Mouse (Mus musculus): ENCODE data around the gene Tsga10. TPM values are rescaled to one million over a fixed set of nuclear protein-coding genes. Genes with fewer than 3 reads are reported as not detected.
A peak's percentile ranks its signal among the peaks of the same experiment; 100 is the strongest.

Gene Tsga10
- polyA plus RNA-seq, 1 experiment from 2014 or later = 4.8 TPM

- no peak for ATAC-seq (replicated peaks; ENCODE audit: insufficient number of reproducible peaks, insufficient read depth, low FRiP score, low read depth)
- Histone ChIP-seq H3K4me1 (replicated peaks) (no peaks in the 10 kb centered on the region), H3K9me3 (replicated peaks) (no peaks in the 10 kb centered on the region), H3K27me3 (no peaks in the 10 kb centered on the region), H3K4me3 (no peak overlapping the region), H3K9ac (no peak overlapping the region), H3K4me2 (no peak overlapping the region), H3K36me3 (no peaks in the 10 kb centered on the region), H3K27ac (no peak overlapping the region)
- 77% methylated on average over 4 of the region's 4 CpGs for WGBS
These were observed 129.2 kb downstream of the Tsga10 start for GRCm38 (mm10) chr1:37737045-37737444.

GRCm38 (mm10) chr1:37735932-37736331 lies 130.3 kb downstream of the Tsga10 start:
- H3K9ac ChIP-seq = no peak overlapping the region

GRCm38 (mm10) chr1:37734841-37735240 lies 131.4 kb downstream of the Tsga10 start:
- no peaks in the 10 kb centered on the region for H3K27me3 ChIP-seq
- no peak overlapping the region for H3K4me2 ChIP-seq
- H3K9ac ChIP-seq = no peak overlapping the region
- H3K9me3 ChIP-seq (replicated peaks) = no peaks in the 10 kb centered on the region
- no peaks in the 10 kb centered on the region for H3K36me3 ChIP-seq
- WGBS = 81% methylated on average over 7 of the region's 7 CpGs
- H3K4me1 ChIP-seq (replicated peaks) = no peaks in the 10 kb centered on the region
- H3K27ac ChIP-seq = no peak overlapping the region
- ATAC-seq (replicated peaks; ENCODE audit: insufficient number of reproducible peaks, insufficient read depth, low FRiP score, low read depth) = no peak
- H3K4me3 ChIP-seq = no peak overlapping the region

More at GRCm38 (mm10) chr1:37735932-37736331, 130.3 kb downstream of the Tsga10 start:
- Histone ChIP-seq H3K27ac (no peak overlapping the region), H3K4me3 (no peak overlapping the region), H3K4me1 (replicated peaks) (no peaks in the 10 kb centered on the region), H3K36me3 (no peaks in the 10 kb centered on the region), H3K4me2 (no peak overlapping the region), H3K27me3 (no peaks in the 10 kb centered on the region), H3K9me3 (replicated peaks) (no peaks in the 10 kb centered on the region)
- WGBS = 80% methylated on average over 5 of the region's 5 CpGs
- ATAC-seq (replicated peaks; ENCODE audit: insufficient number of reproducible peaks, insufficient read depth, low FRiP score, low read depth) = no peak

DNA sequence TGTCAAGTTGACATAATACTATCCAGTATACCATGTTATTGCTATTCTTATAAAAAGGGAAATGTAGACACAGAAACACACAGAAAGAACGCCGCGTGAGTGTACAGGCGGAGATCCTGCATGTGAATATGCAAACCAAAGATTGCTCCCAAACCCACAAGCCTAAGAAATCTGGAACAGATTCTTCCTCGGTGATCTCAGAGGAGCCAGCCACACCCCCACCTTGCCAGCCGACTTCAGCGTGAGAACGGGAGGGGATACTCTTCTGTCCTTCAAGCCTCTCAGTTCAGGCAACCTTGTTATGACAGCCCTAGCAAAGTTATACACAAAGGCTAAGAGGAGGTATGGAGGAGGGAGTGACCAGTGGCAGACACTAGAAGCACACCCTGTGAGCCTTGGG lies 136.9 kb downstream of the Tsga10 start:
- no peaks in the 10 kb centered on the region for H3K4me1 ChIP-seq (replicated peaks)
- H3K9ac ChIP-seq = no peak overlapping the region
- no peak overlapping the region for H3K4me2 ChIP-seq
- no peak for ATAC-seq (replicated peaks; ENCODE audit: insufficient number of reproducible peaks, insufficient read depth, low FRiP score, low read depth)
- no peaks in the 10 kb centered on the region for H3K9me3 ChIP-seq (replicated peaks)
- H3K27ac ChIP-seq = no peak overlapping the region
- H3K4me3 ChIP-seq = no peak overlapping the region
- no peaks in the 10 kb centered on the region for H3K36me3 ChIP-seq
- H3K27me3 ChIP-seq = 0 out of 2 replicates have a peak, but pooled peaks cover 2% of the 10 kb centered on the region
- WGBS = 90% methylated on average over 8 of the region's 8 CpGs

DNA sequence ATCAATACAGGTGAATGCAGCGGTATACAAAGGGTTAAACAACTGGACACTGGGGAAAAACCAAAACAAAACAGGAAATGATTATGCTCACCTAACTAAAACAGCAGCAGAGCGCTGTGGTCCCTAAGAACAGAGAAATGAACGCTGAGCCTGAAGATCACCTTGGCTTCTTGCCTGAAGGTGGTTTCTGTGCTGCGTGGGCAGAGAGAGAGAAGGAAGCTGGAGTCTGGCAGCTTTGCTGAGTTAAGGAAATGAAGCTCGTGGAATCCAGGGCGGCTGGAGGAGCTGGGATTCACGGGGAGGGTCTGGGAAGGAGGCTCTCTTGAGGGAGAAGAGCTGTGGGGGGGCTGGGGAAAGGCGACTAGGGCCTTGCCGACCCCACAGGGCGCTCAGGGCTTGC lies 138.2 kb downstream of the Tsga10 start:
- no peaks in the 10 kb centered on the region for H3K4me1 ChIP-seq (replicated peaks)
- no peaks in the 10 kb centered on the region for H3K36me3 ChIP-seq
- H3K27ac ChIP-seq = no peak overlapping the region
- no peak for ATAC-seq (replicated peaks; ENCODE audit: insufficient number of reproducible peaks, insufficient read depth, low FRiP score, low read depth)
- whole genome bisulfite sequencing = 47% methylated on average over 10 of the region's 10 CpGs
- no peak overlapping the region for H3K4me2 ChIP-seq
- no peak overlapping the region for H3K4me3 ChIP-seq
- 0 out of 2 replicates have a peak, but pooled peaks cover 2% of the 10 kb centered on the region for H3K27me3 ChIP-seq
- no peaks in the 10 kb centered on the region for H3K9me3 ChIP-seq (replicated peaks)
- H3K9ac ChIP-seq = no peak overlapping the region

DNA sequence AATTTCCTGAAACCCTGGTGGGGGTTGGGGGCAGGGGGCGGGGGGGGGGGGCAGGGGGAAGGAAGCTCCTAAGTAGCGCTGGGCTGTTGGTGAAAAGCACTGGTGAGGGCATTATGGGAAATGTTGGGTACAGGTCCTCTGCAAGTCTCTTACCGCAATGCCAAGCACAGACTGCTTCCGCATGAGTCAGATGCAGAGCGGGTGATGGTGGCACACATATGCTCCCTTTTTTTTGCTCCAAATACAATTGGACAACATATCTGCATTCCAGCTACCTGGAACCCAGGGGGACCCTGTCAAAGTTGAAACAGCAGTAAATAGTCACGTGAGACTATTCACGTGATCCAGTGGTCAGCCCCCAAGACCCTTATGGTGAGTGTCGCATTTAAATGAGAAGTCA lies 139.0 kb downstream of the Tsga10 start:
- WGBS = 80% methylated on average over 8 of the region's 8 CpGs
- Histone ChIP-seq H3K9me3 (replicated peaks) (no peaks in the 10 kb centered on the region), H3K9ac (no peak overlapping the region), H3K27ac (no peak overlapping the region), H3K4me3 (no peak overlapping the region), H3K36me3 (no peaks in the 10 kb centered on the region), H3K27me3 (0 out of 2 replicates have a peak, but pooled peaks cover 2% of the 10 kb centered on the region), H3K4me1 (replicated peaks) (no peaks in the 10 kb centered on the region), H3K4me2 (no peak overlapping the region)
- ATAC-seq (replicated peaks; ENCODE audit: insufficient number of reproducible peaks, insufficient read depth, low FRiP score, low read depth) = no peak

DNA sequence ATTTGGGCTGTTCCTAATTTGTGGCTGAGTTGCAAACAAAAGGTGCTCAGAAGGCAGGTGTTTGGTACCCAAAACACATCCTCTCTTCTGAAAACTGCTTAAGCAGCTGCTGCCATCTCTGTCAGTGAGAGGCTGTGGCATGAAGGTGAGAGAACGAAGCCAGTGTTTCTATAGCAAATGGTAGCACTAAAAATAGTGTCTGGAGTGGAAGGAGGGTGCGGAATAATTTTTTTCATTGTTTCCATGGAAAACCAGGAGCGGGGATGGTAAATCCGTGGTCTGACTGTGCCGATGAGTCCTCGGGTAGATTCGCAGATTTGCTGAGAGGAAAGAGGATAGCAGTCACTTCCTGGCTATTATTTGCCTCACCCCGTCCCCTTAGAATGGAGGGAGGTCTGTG lies 139.8 kb downstream of the Tsga10 start:
- no peak for ATAC-seq (replicated peaks; ENCODE audit: insufficient number of reproducible peaks, insufficient read depth, low FRiP score, low read depth)
- no peaks in the 10 kb centered on the region for H3K36me3 ChIP-seq
- 0 out of 2 replicates have a peak, but pooled peaks cover 5% of the 10 kb centered on the region for H3K27me3 ChIP-seq
- no peak overlapping the region for H3K27ac ChIP-seq
- no peak overlapping the region for H3K9ac ChIP-seq
- no peaks in the 10 kb centered on the region for H3K9me3 ChIP-seq (replicated peaks)
- H3K4me1 ChIP-seq (replicated peaks) = no peaks in the 10 kb centered on the region
- H3K4me2 ChIP-seq = no peak overlapping the region
- no peak overlapping the region for H3K4me3 ChIP-seq
- WGBS = 50% methylated on average over 8 of the region's 8 CpGs

GRCm38 (mm10) chr1:37725880-37726279 lies 140.3 kb downstream of the Tsga10 start:
- H3K4me3 ChIP-seq = no peak overlapping the region
- H3K36me3 ChIP-seq = no peaks in the 10 kb centered on the region
- no peak overlapping the region for H3K9ac ChIP-seq
- WGBS = 56% methylated on average over 12 of the region's 12 CpGs
- ATAC-seq (replicated peaks; ENCODE audit: insufficient number of reproducible peaks, insufficient read depth, low FRiP score, low read depth) = no peak
- H3K27me3 ChIP-seq = 0 out of 2 replicates have a peak, but pooled peaks cover 5% of the 10 kb centered on the region
- no peaks in the 10 kb centered on the region for H3K9me3 ChIP-seq (replicated peaks)
- no peak overlapping the region for H3K27ac ChIP-seq
- no peak overlapping the region for H3K4me2 ChIP-seq
- H3K4me1 ChIP-seq (replicated peaks) = no peaks in the 10 kb centered on the region

GRCm38 (mm10) chr1:37721092-37721491 lies 145.1 kb downstream of the Tsga10 start:
- Histone ChIP-seq H3K9ac (no peak overlapping the region), H3K27me3 (peaks cover 19% of the 10 kb centered on the region), H3K4me2 (no peak overlapping the region), H3K9me3 (replicated peaks) (no peaks in the 10 kb centered on the region), H3K27ac (no peak overlapping the region), H3K4me1 (replicated peaks) (peaks cover 9% of the 10 kb centered on the region), H3K4me3 (no peak overlapping the region), H3K36me3 (no peaks in the 10 kb centered on the region)
- WGBS = 63% methylated on average over 5 of the region's 5 CpGs
- no peak for ATAC-seq (replicated peaks; ENCODE audit: insufficient number of reproducible peaks, insufficient read depth, low FRiP score, low read depth)

- Histone ChIP-seq H3K27me3 (peaks cover 16% of the 10 kb centered on the region), H3K27ac (peak within 1 kb of the TSS; percentile 57), H3K9me3 (replicated peaks) (no peaks in the 10 kb centered on the region), H3K4me3 (peak within 1 kb of the TSS; percentile 67), H3K36me3 (no peaks in the 10 kb centered on the region), H3K4me2 (peak within 1 kb of the TSS; percentile 99), H3K9ac (peak within 1 kb of the TSS; percentile 64), H3K4me1 (replicated peaks) (peaks cover 9% of the 10 kb centered on the region)
- peak; percentile 83 for ATAC-seq (replicated peaks; ENCODE audit: insufficient number of reproducible peaks, insufficient read depth, low FRiP score, low read depth)
- WGBS = 1% methylated on average over 47 of the region's 69 CpGs
These were observed 146.2 kb downstream of the Tsga10 start, which contains the start of gene 2010300C02Rik for GRCm38 (mm10) chr1:37719761-37720640. Gene 2010300C02Rik, minus strand, starts transcription at chr1:37720085.

GRCm38 (mm10) chr1:37719030-37719723 lies 147.1 kb downstream of the Tsga10 start:
- peaks cover 9% of the 10 kb centered on the region for H3K4me1 ChIP-seq (replicated peaks)
- H3K9ac ChIP-seq = peak overlapping the region; percentile 64
- no peaks in the 10 kb centered on the region for H3K36me3 ChIP-seq
- H3K27ac ChIP-seq = peak overlapping the region; percentile 57
- WGBS = 5% methylated on average over 49 of the region's 49 CpGs
- H3K4me2 ChIP-seq = peak overlapping the region; percentile 99
- peak; percentile 57 for ATAC-seq (replicated peaks; ENCODE audit: insufficient number of reproducible peaks, insufficient read depth, low FRiP score, low read depth)
- H3K4me3 ChIP-seq = peak overlapping the region; percentile 67
- peaks cover 16% of the 10 kb centered on the region for H3K27me3 ChIP-seq
- no peaks in the 10 kb centered on the region for H3K9me3 ChIP-seq (replicated peaks)
